Mouse (Mus musculus) neural tube, embryonic 10.5 days (tissue): ENCODE data around the gene Stk24.
A peak's percentile ranks its signal among the peaks of the same experiment; 100 is the strongest.

Experiments
- DNase-seq: peaks from one replicate; pipeline ENCODE4 v3.0.0-alpha.2; 2017; ENCODE audit warnings: low spot score; ENCODE audit errors: extremely low spot score

Gene Stk24

DNA sequence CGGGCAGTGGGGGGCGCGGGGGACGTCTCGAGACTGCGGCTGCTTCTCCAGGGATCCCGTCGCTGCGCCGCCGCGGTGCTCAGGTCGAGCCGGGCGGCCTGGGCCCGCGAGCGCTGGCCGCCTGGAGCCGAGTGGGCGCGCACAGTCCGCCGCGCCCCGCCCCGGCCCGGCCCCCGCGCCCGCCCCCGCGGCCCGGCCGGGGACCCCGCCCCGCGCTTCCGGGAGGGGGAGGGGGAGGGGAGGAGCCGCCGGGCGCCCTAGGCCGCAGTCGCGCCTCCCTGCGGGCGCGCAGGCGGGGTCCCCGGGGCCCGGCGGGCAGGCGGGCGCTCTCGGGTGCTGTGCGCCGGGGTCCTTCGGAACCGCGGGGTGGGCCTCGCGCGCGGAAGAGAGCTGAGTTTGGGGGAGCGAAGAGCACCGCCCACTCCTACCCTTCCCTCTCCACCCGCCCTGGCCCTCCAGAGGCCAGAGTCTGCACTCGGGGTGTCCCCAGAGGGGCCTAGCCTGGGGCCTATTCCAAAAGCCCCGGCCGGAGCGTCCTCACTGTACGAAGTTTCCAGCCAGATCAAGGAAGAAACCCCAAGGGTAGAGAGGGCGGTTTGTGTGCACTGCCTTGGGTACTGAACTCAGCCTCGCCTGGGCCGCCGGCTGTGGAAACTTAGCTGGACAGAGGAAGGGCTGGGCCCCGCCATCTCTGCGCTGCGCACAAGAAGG lies 540 bp downstream of the Stk24 start:
- peak; percentile 84 for DNase-seq

- peak; percentile 82 for DNase-seq
These were observed 1.3 kb downstream of the Stk24 start for GRCm38 (mm10) chr14:121378243-121379115.

GRCm38 (mm10) chr14:121376566-121376965 lies 3.2 kb downstream of the Stk24 start:
- no peak for DNase-seq

GRCm38 (mm10) chr14:121373901-121374300 lies 5.9 kb downstream of the Stk24 start:
- DNase-seq: no peak

- DNase-seq: no peak
These were observed 6.8 kb downstream of the Stk24 start for GRCm38 (mm10) chr14:121373020-121373419.

DNA sequence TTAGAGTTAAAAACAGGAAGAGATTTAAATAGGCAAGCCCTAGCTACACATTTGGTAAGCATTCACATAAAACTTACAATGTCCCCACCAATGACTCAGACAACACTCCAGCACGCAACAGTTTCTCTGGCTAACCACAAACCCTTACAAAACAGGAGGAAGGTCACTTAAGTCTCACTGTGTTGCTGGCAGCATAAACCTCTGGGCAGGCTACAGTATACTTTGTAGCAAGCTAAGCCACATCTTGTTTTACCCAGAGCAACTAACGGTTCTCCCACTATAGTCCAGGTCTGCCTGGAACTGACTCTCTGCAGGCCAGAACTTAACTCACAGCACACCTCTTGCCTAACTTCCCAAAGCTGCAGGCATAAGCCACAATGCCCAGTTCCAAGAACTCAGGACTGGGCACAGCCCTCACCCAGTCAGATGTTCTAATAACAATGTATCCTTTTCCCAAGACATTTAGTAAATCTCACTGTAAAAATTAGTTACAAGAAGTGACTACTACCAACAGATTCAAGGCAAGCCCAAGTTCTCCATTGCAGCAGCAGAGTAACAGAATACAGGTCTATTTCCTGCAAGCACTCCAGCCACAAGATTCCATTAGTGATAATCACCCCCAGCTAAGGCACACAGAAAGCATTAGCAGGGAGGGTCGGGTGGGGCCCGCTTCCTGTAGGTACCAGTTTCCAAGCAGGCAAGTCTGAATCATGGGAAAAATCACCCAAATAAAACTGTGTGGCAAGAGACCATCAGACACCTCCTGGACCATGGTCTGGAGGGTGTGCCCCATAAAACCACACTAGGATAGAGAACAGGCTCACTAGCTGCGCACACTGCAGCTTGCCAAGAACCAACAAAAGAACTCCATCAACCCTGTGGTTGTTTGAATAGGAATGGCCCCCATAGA lies 7.6 kb downstream of the Stk24 start:
- no peak for DNase-seq

- no peak for DNase-seq
These were observed 10.4 kb downstream of the Stk24 start for GRCm38 (mm10) chr14:121369385-121369784.

DNA sequence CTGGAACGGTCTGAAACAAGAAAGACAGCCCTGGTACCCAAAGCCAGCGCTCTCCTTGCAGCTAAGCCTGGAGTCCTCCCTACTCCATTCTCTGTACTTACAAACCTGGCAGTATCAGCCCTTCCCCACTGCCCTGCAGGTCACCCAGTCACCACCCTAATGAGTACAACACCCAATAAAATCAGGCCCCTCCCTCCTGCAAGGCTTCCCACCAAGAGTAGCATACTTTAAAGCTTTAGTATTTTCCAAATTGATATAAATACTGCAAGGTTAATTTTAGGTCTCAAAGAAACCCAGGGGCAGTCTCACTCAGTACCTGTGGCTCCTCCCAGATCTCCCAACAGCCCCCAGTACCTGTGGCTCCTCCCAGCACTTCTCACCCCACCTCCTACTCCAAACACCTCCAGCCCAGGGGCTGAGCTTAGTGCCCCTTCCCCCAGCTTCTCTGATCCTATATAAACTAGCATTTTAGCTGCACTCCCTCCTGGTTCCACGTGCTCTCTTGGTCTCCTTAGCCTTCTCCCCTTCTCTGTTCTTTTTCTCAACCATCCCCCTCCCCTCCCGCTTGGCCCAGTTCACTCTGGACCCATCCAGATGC lies 11.6 kb downstream of the Stk24 start:
- no peak for DNase-seq

GRCm38 (mm10) chr14:121365991-121366728 lies 13.7 kb downstream of the Stk24 start:
- no peak for DNase-seq

- no peak for DNase-seq
These were observed 14.4 kb downstream of the Stk24 start for GRCm38 (mm10) chr14:121365390-121365789.

GRCm38 (mm10) chr14:121364282-121364681 lies 15.5 kb downstream of the Stk24 start:
- no peak for DNase-seq

DNA sequence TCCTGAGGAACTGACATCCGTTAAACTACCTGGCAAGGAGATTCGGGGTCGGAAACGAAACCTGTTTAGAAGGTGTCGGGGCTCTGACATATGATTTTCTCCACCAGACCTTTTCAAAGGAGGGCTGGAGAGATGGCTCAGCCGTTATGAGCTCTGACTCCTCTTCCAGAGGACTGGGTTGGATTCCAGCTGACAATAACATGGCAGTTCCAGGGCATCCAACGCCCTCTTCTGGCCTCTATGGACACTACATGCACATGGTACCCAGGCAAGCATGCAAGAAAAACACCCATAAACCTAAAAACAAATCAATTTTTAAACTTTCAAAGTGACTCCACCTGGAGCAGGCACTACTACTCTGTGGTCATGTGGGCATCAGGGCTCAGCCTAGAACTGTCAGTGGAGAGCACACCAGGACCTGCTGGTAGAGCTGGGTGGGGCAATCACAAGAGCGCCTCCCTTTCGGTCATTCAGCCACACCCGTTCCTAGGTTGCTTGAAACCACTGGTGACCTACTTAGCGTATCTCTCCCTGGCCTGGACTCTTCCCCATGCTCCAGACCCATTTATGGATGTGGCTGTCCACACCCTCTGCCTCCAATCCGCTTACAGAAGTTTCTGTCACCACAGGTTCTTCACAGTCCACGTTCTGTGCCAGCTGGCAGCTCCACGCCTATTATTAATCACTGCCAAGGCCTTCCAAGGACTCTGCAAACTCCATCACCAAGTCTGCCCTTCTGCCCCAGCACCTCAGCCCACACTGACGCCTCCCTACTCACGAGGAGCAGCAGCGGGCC lies 18.3 kb downstream of the Stk24 start:
- DNase-seq: no peak

- DNase-seq: no peak
These were observed 20.0 kb downstream of the Stk24 start for GRCm38 (mm10) chr14:121359850-121360249.

DNA sequence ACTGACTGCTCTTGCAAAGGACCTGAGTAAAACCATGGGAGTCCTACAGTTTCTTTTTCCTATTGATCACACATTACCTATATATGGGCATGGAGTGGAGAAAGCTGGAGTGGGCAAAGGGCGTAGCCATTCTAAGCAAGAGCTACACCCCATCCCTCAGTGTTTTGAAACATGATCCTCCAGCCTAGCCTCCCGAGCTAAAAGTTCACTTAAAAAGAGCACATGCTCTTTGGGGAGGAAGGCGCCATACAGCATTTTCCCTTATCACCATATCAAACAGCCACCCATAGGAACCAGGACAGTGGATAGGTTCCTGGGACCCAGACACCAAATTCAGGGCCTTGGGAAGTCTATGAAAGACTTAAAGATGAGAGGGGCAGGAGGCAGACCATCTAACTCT lies 20.8 kb downstream of the Stk24 start:
- DNase-seq: no peak

DNA sequence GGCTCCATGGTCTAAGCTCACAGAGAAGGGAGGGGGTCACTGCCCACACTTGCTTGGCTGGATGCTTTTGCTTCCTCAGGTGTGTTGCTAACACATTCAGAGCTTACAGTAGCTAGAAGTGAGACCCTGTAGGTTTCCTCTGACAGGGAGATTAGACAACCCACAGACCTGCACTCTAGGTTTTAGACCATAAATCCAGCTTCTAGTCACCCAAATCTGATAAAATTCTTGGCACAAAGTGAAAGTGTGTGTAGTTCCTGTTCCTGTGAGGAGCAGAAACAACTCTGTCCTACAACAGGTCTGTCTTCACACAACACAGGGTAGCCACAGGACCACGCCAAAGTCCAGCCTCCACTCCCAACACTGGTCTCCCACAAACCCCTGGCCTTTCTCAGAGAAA lies 21.5 kb downstream of the Stk24 start:
- no peak for DNase-seq

DNA sequence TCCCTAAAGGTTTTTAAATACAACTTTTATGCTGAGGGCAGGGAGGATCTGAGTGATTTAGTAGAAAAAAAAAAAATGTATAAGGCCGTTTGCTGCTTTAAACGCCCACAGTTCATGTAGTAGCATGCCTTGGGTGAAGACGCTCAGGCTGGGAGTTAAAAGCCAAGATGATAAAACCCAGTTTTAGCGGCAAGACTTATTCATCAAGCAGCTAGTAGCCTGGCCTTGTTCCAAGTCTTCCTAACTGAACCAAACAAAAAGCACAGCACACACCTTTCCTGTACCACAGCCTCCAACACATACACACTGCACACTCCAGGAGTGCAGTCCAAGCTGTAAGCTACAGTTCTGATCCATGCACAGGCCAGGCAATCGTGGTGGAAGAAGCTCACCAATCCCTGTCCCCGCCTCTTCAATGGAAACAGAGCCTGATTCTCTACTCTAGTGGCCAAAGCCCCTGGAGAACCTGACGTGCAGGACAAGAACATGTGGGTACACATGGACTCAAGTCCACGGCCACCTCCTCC lies 23.4 kb downstream of the Stk24 start:
- no peak for DNase-seq

DNA sequence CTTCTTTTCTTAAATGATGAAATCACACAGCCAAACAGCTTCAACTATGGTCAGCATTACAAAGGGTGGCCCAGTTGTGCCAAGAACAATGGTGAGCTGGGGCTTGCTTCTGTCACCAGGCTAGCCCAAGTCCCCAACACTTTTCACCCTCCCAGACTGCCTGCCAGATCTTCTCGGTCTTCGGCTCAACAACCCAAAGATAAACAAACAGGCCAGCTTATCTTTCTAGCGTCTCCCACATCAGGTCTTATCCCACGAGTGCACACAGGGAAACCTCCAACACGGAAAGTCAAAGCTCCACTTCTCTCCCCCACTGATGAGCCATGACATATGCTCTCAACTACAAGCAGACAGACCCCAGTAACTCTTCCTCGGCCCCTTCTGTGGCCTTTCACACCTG lies 24.1 kb downstream of the Stk24 start:
- no peak for DNase-seq

DNA sequence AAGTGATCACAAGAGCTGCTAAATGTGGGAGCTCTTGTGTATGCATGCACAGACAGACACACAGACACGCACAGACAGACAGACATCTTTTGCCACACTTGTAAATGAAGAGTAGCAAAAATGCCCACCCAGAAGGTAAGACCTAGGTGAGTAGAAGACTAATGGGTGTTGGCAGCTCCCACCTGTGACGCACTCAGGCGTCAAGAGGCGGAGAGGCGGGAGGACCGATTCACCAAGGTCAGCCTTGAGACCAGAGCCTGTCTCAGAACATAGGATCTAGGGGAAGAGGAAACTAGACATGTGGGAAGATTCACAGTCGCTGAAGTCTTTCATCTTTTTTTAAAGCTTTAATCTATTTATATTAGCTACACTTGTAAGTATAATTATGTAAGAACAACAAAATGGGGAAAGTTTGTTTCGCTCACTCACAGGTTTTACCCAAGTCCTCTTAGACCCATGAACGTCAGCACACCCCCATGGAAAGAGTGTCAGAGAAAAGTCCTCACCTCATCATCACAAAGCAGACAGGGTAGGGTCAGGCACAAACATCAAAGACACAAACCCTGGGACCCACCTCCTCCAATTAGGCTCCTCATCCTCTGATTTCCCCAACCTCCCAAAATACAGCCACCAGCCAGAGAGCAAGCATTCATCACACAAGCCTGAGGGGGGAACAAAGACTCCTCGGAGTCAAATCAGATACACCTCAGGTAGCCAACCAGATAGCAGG lies 26.0 kb downstream of the Stk24 start:
- DNase-seq: no peak

DNA sequence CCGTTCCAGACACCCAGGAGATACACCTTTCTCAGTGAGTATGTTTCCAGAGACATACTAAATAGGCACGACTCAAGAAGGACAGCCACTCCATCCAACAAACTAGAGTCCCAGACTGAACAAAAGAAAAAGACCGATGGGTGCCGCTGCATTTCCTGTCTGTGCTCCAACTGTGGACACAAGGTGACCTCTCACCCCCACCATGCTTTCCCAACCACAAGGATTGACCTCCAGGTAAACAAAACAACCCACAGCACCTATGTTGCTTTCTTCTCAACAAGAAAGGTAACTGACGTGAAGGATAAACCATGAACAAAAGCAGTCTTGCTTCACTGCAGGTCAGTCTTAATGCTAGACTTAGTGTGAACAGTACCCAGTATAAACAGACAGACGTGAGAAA lies 27.1 kb downstream of the Stk24 start:
- no peak for DNase-seq
